Mouse (Mus musculus) thymus, adult 2 months (tissue): ENCODE measurements around the gene Polr1b. TPM values are rescaled to one million over a fixed set of nuclear protein-coding genes. Genes with fewer than 3 reads are reported as not detected.

Source experiments
- DNase-seq: peaks from one replicate; pipeline ENCODE4 v3.0.0; 2021
- H3K27ac ChIP-seq: fragments of 200-500 bp; 2 replicates; pipeline ENCODE4 v1.5.1; 2012; ENCODE audit warnings: low read length, control low read depth; ENCODE audit not compliant: control insufficient read depth, insufficient read depth
- H3K27me3 ChIP-seq: fragments of 200-500 bp; 2 replicates; pipeline ENCODE4 v1.6.1; 2012; ENCODE audit warnings: mild to moderate bottlenecking, low read length, moderate library complexity, mixed read lengths; ENCODE audit not compliant: control insufficient read depth, insufficient read depth
- H3K36me3 ChIP-seq: fragments of 200-500 bp; 2 replicates; pipeline ENCODE4 v1.6.1; 2012; ENCODE audit warnings: mild to moderate bottlenecking, low read length, moderate library complexity; ENCODE audit not compliant: control insufficient read depth, insufficient read depth
- H3K4me1 ChIP-seq: fragments of 200-500 bp; replicated peaks from 2 replicates; pipeline ENCODE4 v1.6.1; 2012; ENCODE audit warnings: low read length; ENCODE audit not compliant: control insufficient read depth, insufficient read depth
- H3K4me3 ChIP-seq: fragments of 200-500 bp; 2 replicates; pipeline ENCODE4 v1.5.1; 2012; ENCODE audit warnings: mild to moderate bottlenecking, low read length, control low read depth, moderate library complexity; ENCODE audit not compliant: control insufficient read depth, insufficient read depth
- CTCF ChIP-seq: fragments of 200-500 bp; IDR thresholded peaks from 2 replicates; pipeline ENCODE4 v1.5.1; 2012; ENCODE audit warnings: mild to moderate bottlenecking, control low read depth, low read length, moderate library complexity, borderline replicate concordance; ENCODE audit not compliant: control insufficient read depth, poor library complexity, insufficient read depth; ENCODE audit errors: extremely low read depth
- POLR2A ChIP-seq: fragments of 200-500 bp; IDR thresholded peaks from 2 replicates; pipeline ENCODE4 v1.6.1; 2012; ENCODE audit warnings: mild to moderate bottlenecking, low read length, control low read depth, moderate library complexity; ENCODE audit not compliant: control insufficient read depth, poor library complexity, insufficient read depth; ENCODE audit errors: extremely low read depth
- WGBS: fragments of 180-500 bp; shearing (Covaris S2); methylation state at CpG from one replicate; pipeline ENCODE4 v1.1.7; 2018; 5-methylcytosine and 5-hydroxymethylcytosine counted together
- polyA plus RNA-seq: library from polyadenylated mRNA; depleted of rRNA; stranded (reverse); fragments of >200 nt; gene quantifications from 2 replicates; pipeline ENCODE4 v1.2.3, GENCODE M21; 2012

Polr1b gene
- polyA plus RNA-seq, 1 experiment: 24.2 TPM

DNA sequence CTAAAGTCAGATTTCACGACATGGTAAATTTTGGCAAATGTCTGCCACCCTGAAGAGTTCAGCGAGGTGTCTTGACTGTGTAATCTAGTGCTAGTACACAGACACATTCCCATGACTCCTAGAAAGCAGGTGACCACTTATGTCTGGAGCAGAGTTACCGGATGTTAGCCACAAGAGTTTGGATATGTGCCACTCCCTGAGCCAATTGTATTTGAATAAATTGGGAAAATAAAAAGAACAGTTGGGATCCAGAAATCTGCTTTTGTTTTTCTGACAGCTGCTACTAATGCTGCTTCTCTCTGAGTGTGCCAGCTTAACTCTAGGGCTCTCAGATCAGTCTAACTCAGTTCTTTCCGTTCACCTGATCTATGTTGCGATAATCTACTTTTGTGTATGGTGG lies 12.1 kb downstream of the Polr1b start:
- H3K4me3 ChIP-seq: no peak overlapping the region
- peaks cover 13% of the 10 kb centered on the region for H3K36me3 ChIP-seq
- H3K27ac ChIP-seq: no peak overlapping the region
- no peak for TF ChIP-seq CTCF
- TF ChIP-seq POLR2A: no peak
- H3K27me3 ChIP-seq: no peaks in the 10 kb centered on the region
- no peaks in the 10 kb centered on the region for H3K4me1 ChIP-seq
- 96% methylated on average over 5 of the region's 5 CpGs for WGBS
- no peak for DNase-seq

DNA sequence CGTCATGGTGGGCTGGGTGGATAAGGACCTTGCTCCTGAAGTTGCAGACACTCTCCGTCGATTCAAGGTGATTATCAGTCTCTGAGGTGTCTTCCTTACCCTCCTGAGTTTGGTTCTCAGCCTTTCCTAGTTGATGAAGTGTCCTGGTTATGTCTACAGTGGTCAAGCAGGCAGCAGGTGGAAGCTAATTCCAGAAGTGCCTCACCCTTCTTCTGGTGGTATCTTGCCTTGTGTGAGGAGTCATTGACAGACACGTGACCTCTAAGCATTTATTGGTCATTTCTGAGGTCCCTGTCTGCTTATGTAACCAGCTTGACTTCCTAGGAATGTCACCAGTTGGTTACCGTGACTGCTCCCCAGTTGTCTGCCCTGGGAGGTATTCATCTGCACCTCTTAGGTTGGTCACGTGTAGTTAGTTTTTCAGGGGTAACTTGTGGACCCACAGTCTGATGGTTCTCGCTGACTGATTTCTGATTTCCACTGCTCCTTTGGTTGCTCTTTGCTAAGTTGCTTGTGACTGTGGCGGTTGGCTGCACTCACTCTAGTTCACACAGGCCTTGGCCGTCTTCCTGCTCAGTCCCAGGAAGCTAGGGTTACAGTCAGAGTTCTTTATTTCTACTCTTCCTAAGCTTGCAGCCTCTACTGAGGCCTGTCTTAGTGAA lies 15.0 kb downstream of the Polr1b start:
- WGBS: 94% methylated on average over 9 of the region's 9 CpGs
- no peak for DNase-seq
- TF ChIP-seq CTCF: no peak
- TF ChIP-seq POLR2A: no peak
- Histone ChIP-seq H3K27ac (no peak overlapping the region), H3K4me1 (no peaks in the 10 kb centered on the region), H3K4me3 (no peak overlapping the region), H3K36me3 (peaks cover 7% of the 10 kb centered on the region), H3K27me3 (no peaks in the 10 kb centered on the region)

DNA sequence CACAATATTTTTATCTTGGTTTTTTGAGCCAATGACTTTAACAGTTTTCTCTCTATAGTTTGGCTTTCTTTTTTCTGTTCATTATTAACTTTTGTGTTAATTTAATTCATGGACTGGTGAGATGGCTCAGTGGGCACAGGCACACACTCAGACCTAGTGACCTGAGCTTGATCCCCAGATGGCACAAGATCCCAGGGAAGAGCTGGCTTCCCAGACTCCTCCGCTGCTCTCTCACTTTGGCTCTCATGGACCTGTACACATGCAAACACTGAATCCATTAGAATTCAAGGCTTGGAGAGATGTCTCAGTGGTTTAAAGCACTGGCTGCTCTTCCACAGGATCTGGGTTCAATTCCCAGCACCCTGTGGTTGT lies 15.6 kb downstream of the Polr1b start:
- no peaks in the 10 kb centered on the region for H3K4me1 ChIP-seq
- DNase-seq: no peak
- H3K27me3 ChIP-seq: no peaks in the 10 kb centered on the region
- no peak overlapping the region for H3K27ac ChIP-seq
- TF ChIP-seq CTCF: no peak
- no peak for TF ChIP-seq POLR2A
- H3K4me3 ChIP-seq: no peak overlapping the region
- 97% methylated on average over 1 of the region's 1 CpGs for WGBS
- H3K36me3 ChIP-seq: peaks cover 7% of the 10 kb centered on the region

DNA sequence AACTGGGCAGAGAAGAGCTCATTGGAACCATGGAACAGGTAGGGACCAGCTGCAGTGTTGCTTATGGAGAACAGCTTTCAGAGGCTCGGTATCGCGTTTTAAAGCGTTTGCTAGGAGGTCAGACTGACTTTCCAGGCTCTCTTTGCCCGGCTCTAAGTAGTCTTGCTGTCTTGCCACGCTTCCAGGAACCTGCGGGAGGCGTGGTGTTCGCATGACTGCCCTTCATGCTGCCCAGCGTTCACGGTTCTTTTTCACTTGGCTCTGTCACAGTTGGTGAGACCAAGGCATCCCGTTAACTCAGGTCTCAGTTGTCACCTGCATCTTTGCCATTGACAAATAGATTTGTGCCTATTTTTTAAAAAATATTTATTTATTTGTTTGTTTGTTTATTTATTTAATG lies 17.3 kb downstream of the Polr1b start:
- Histone ChIP-seq H3K4me1 (no peaks in the 10 kb centered on the region), H3K4me3 (no peak overlapping the region), H3K27me3 (no peaks in the 10 kb centered on the region), H3K27ac (no peak overlapping the region), H3K36me3 (peaks cover 10% of the 10 kb centered on the region)
- DNase-seq: no peak
- TF ChIP-seq CTCF (no peak), POLR2A (no peak)
- 98% methylated on average over 12 of the region's 12 CpGs for WGBS

DNA sequence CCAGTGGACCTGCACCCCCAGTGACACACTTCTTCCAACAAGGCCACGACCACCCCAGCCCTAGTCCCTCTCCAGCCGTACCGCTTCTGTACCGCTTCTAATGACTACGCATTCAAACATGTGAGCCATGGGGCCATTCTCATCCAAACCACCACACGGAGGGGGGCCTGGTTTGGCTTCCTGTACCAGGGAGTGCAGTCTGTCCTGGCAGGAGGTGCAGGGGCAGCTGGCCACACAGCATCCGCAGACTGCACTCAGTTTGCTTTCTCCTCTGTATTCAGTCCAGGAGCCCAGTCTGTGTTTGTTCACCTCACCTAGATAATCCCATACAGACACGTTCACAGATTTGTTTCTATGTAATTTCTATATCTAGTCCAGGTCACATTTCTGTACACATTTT lies 21.2 kb downstream of the Polr1b start:
- peaks cover 19% of the 10 kb centered on the region; the same call in 1 of the 2 replicates for H3K36me3 ChIP-seq
- H3K4me1 ChIP-seq: no peaks in the 10 kb centered on the region
- WGBS: 98% methylated on average over 8 of the region's 8 CpGs
- TF ChIP-seq POLR2A (no peak), CTCF (no peak)
- H3K27ac ChIP-seq: no peak overlapping the region
- H3K4me3 ChIP-seq: no peak overlapping the region
- DNase-seq: no peak
- H3K27me3 ChIP-seq: no peaks in the 10 kb centered on the region

DNA sequence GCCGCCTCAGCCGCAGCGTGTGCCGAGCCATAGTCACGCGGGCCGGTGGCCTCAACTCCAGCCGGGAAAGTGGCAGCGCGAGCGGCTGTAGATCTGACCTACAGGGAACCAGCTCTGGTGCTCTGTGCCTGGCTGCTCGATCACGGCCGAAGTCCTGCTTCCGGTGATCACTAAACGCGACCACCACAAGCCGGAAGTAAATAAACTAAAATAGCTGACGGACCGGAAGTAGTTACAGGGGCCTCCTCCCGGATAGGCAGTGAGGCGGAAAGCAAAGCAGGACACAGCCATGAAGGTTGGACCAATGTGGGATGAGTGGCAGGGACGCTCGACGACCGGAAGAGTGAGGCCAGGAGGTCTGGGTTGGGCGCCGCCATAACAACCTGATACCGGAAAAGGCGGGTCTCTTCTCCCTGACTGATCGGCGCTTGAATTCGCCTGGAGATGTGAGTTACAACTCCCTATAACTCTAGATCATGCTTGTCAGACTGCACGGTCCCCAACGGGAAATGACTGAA lies 28.7 kb downstream of the Polr1b start, which contains the start of gene Chchd5:
Gene Chchd5 (plus strand): TSS at position 289 of the 518 bp plus-strand sequence.
- no peaks in the 10 kb centered on the region for H3K27me3 ChIP-seq
- peak within 1 kb of the TSS; percentile 94 for H3K27ac ChIP-seq
- WGBS: under 1% methylated on average over 35 of the region's 35 CpGs
- DNase-seq: peak; percentile 72
- peak; percentile 49; the same call in 1 of the 2 replicates for TF ChIP-seq POLR2A
- TF ChIP-seq CTCF: 0 out of 2 replicates have a peak, but pooled peaks have one; percentile 29
- peaks cover 25% of the 10 kb centered on the region for H3K4me1 ChIP-seq
- peak within 1 kb of the TSS; percentile 52 for H3K4me3 ChIP-seq
- H3K36me3 ChIP-seq: peaks cover 21% of the 10 kb centered on the region
